In genomic region chr5:117397371-117397770, GRCm38 (mm10) we compare ENCODE assay signal across 24 mouse cellular contexts. TPM values are rescaled to one million over a fixed set of nuclear protein-coding genes. Genes with fewer than 3 reads are reported as not detected.
DNase-seq lines count a peak whose midpoint lies in the region; ATAC-seq and TF ChIP-seq lines count a peak whose summit lies in the region.
"Had no signal": no experiment of that assay in that cellular context is flagged by ENCODE, and none has a peak within 500 bp of the region (broad histone marks: within the 10 kb centered on the region; RNA-seq: fewer than 3 reads in every experiment).

No protein-coding gene starts in this region.

- no peak for TF ChIP-seq EP300 in ES-Bruce4 (IDR thresholded peaks at IDR 0.05; ENCODE audit: insufficient read depth, low read depth, low read length)

- no peak overlapping the region for H3K27ac ChIP-seq in liver, embryonic 13.5 days
- no peak overlapping the region for H3K27ac ChIP-seq in liver, embryonic 11.5 days (ENCODE audit: low read depth, low read length)
- peak overlapping the region; percentile 95 for H3K27ac ChIP-seq in ES-Bruce4 (ENCODE audit: insufficient read depth, low read length)
- H3K27ac ChIP-seq in bone marrow macrophage, adult 2 months (ENCODE audit: insufficient read depth, low read depth, low read length): 0 out of 2 replicates have a peak overlapping the region, but pooled peaks have one; percentile 71
- H3K27ac ChIP-seq: embryonic facial prominence, embryonic 10.5 days; embryonic facial prominence, embryonic 12.5 days; forebrain, embryonic 12.5 days had no signal

- no peak for DNase-seq in liver, embryonic 13.5 days
- no peak for DNase-seq in liver, embryonic 11.5 days (ENCODE audit: low spot score)
- peak; percentile 61 for DNase-seq in R1 (ENCODE audit: low read depth, low spot score)
- no peak for DNase-seq in lung, postnatal 4 days
- no peak for DNase-seq in cerebellum, postnatal 36 days
- DNase-seq in right cerebral cortex, postnatal 36 days (ENCODE audit: low spot score in 2 of 2): no peak
- DNase-seq: adrenal gland, adult 8-10 months; adrenal gland, postnatal 14 days; adrenal gland, postnatal 36 days; cerebellum, adult 11 months; cerebellum, adult 18-20 months; cerebellum, adult 8-10 months; cerebellum, adult 9-11 months; cerebellum, postnatal 14 days had no signal

- peaks cover 10% of the 10 kb centered on the region; the same call in 1 of the 2 replicates for H3K9me3 ChIP-seq in liver, embryonic 13.5 days (replicated peaks)
- H3K9me3 ChIP-seq in liver, embryonic 11.5 days (ENCODE audit: control insufficient read depth, low read length): peaks cover 5% of the 10 kb centered on the region
- H3K9me3 ChIP-seq in ES-Bruce4 (replicated peaks; ENCODE audit: control insufficient read depth, insufficient read depth, low read length, poor library complexity, severe bottlenecking): peaks cover 20% of the 10 kb centered on the region
- H3K9me3 ChIP-seq: embryonic facial prominence, embryonic 12.5 days had no signal

- WGBS in liver, embryonic 13.5 days (ENCODE audit: insufficient replicate concordance): 54% methylated on average over 6 of the region's 6 CpGs
- WGBS in liver, embryonic 11.5 days: 71% methylated on average over 6 of the region's 6 CpGs

- H3K4me2 ChIP-seq in liver, embryonic 13.5 days: no peak overlapping the region
- H3K4me2 ChIP-seq in liver, embryonic 11.5 days: no peak overlapping the region
- H3K4me2 ChIP-seq: embryonic facial prominence, embryonic 12.5 days; forebrain, embryonic 12.5 days had no signal

- no peak overlapping the region for H3K9ac ChIP-seq in liver, embryonic 13.5 days
- H3K9ac ChIP-seq in liver, embryonic 11.5 days (ENCODE audit: low read depth, low read length): no peak overlapping the region
- peak overlapping the region; percentile 49 for H3K9ac ChIP-seq in ES-Bruce4 (ENCODE audit: low read depth, poor library complexity, severe bottlenecking)
- H3K9ac ChIP-seq: embryonic facial prominence, embryonic 12.5 days; forebrain, embryonic 12.5 days had no signal

- no peaks in the 10 kb centered on the region for H3K27me3 ChIP-seq in liver, embryonic 13.5 days
- no peaks in the 10 kb centered on the region for H3K27me3 ChIP-seq in liver, embryonic 11.5 days (replicated peaks; ENCODE audit: control insufficient read depth, insufficient read depth, low read length)
- H3K27me3 ChIP-seq in ES-Bruce4 (ENCODE audit: control insufficient read depth, insufficient read depth, low read length, poor library complexity, severe bottlenecking): no peaks in the 10 kb centered on the region
- H3K27me3 ChIP-seq: embryonic facial prominence, embryonic 12.5 days; forebrain, embryonic 12.5 days had no signal

- no peak overlapping the region for H3K4me3 ChIP-seq in liver, embryonic 13.5 days (replicated peaks)
- no peak overlapping the region for H3K4me3 ChIP-seq in liver, embryonic 11.5 days (ENCODE audit: low read depth, low read length)
- peak overlapping the region; percentile 38 for H3K4me3 ChIP-seq in ES-Bruce4 (ENCODE audit: low read depth, low read length)
- H3K4me3 ChIP-seq in bone marrow macrophage, adult 2 months (ENCODE audit: insufficient read depth, low read length): no peak overlapping the region
- H3K4me3 ChIP-seq: embryonic facial prominence, embryonic 10.5 days; embryonic facial prominence, embryonic 12.5 days; forebrain, embryonic 12.5 days had no signal

- TF ChIP-seq POLR2A in ES-Bruce4 (IDR thresholded peaks at IDR 0.05; ENCODE audit: insufficient read depth, low read length): no peak
- TF ChIP-seq POLR2A in bone marrow macrophage, adult 2 months (IDR thresholded peaks at IDR 0.05; ENCODE audit: borderline replicate concordance, low read depth, low read length): no peak

- peaks cover 9% of the 10 kb centered on the region for H3K4me1 ChIP-seq in liver, embryonic 13.5 days (replicated peaks)
- no peaks in the 10 kb centered on the region; the same call in 1 of the 2 replicates for H3K4me1 ChIP-seq in liver, embryonic 11.5 days (replicated peaks; ENCODE audit: control insufficient read depth, insufficient read depth, low read length)
- peaks cover 9% of the 10 kb centered on the region for H3K4me1 ChIP-seq in ES-Bruce4 (ENCODE audit: control insufficient read depth, insufficient read depth, low read length)
- peaks cover 17% of the 10 kb centered on the region for H3K4me1 ChIP-seq in bone marrow macrophage, adult 2 months (ENCODE audit: control insufficient read depth, insufficient read depth, low read length)

- ATAC-seq in liver, embryonic 13.5 days (ENCODE audit: low read depth): 0 out of 2 replicates have a peak, but pooled peaks have one; percentile 26
- ATAC-seq in liver, embryonic 11.5 days (replicated peaks; ENCODE audit: low FRiP score): no peak
- ATAC-seq: activated CD4-positive, CD25-positive, alpha-beta regulatory T cell, adult 4 months; forebrain, embryonic 14.5 days; forebrain, embryonic 16.5 days; Patski had no signal

- no peak for TF ChIP-seq CTCF in ES-Bruce4 (IDR thresholded peaks at IDR 0.05; ENCODE audit: low read depth, low read length)
- no peak for TF ChIP-seq CTCF in bone marrow macrophage, adult 2 months (IDR thresholded peaks at IDR 0.05; ENCODE audit: low read depth, low read length)

- no peaks in the 10 kb centered on the region for H3K36me3 ChIP-seq in liver, embryonic 13.5 days
- H3K36me3 ChIP-seq in liver, embryonic 11.5 days (ENCODE audit: control insufficient read depth, insufficient read depth, low read length): no peaks in the 10 kb centered on the region
- H3K36me3 ChIP-seq in ES-Bruce4 (ENCODE audit: control insufficient read depth, insufficient read depth, low read length, poor library complexity, severe bottlenecking): no peaks in the 10 kb centered on the region
- H3K36me3 ChIP-seq: embryonic facial prominence, embryonic 10.5 days; embryonic facial prominence, embryonic 12.5 days; forebrain, embryonic 12.5 days; G1E had no signal

RNA-seq across cellular contexts. Expression of gene Rfc5, which starts 8.5 kb away (rescaled TPM):
- polyA plus RNA-seq in liver, embryonic 13.5 days (2015; fragmentation: Nextera tagmentation; extraction: Ambion mirVana): 69.9 and 71.9 TPM in 2 replicates
- 121 and 131 TPM in 2 replicates for polyA plus RNA-seq in liver, embryonic 11.5 days (2014; fragmentation: Nextera tagmentation; extraction: Ambion mirVana)
- 146 and 158 TPM in 2 replicates for polyA plus RNA-seq in ES-Bruce4 (2011; ENCODE audit: insufficient read depth, insufficient read length, low read depth, missing spikeins)
- polyA plus RNA-seq in bone marrow macrophage, adult 2 months (2012; ENCODE audit: insufficient read depth, insufficient read length, missing spikeins): 16.9 and 27.2 TPM in 2 replicates

RNA-seq across cellular contexts. Expression of gene Ksr2, which starts 16.4 kb away (rescaled TPM):
- 0.02 and 0.05 TPM in 2 replicates for polyA plus RNA-seq in liver, embryonic 13.5 days (2015; fragmentation: Nextera tagmentation; extraction: Ambion mirVana)
- polyA plus RNA-seq in liver, embryonic 11.5 days (2014; fragmentation: Nextera tagmentation; extraction: Ambion mirVana): 0.01 and 0.17 TPM in 2 replicates
- polyA plus RNA-seq in ES-Bruce4 (2011; ENCODE audit: insufficient read depth, insufficient read length, low read depth, missing spikeins): 1.3 and 1.6 TPM in 2 replicates
- 0.28 and 0.32 TPM in 2 replicates for polyA plus RNA-seq in bone marrow macrophage, adult 2 months (2012; ENCODE audit: insufficient read depth, insufficient read length, missing spikeins)
- polyA plus RNA-seq: G1E, Patski had no signal

RNA-seq across cellular contexts. Expression of gene Wsb2, which starts 40.3 kb away (rescaled TPM):
- 19.4 and 19.8 TPM in 2 replicates for polyA plus RNA-seq in liver, embryonic 13.5 days (2015; fragmentation: Nextera tagmentation; extraction: Ambion mirVana)
- 36.3 and 45.8 TPM in 2 replicates for polyA plus RNA-seq in liver, embryonic 11.5 days (2014; fragmentation: Nextera tagmentation; extraction: Ambion mirVana)
- polyA plus RNA-seq in ES-Bruce4 (2011; ENCODE audit: insufficient read depth, insufficient read length, low read depth, missing spikeins): 49.5 and 56.1 TPM in 2 replicates
- polyA plus RNA-seq in bone marrow macrophage, adult 2 months (2012; ENCODE audit: insufficient read depth, insufficient read length, missing spikeins): 45.4 and 47.3 TPM in 2 replicates

Comparison
In these comparisons a context has a peak if more than half of its experiments do, and no peak if none do; other contexts are left out.
1. H3K27ac ChIP-seq: peak in ES-Bruce4 (single experiment) and bone marrow macrophage, adult 2 months (single experiment); none in liver, embryonic 13.5 days (single experiment) and liver, embryonic 11.5 days (single experiment).